8 mouse cellular contexts compared by ENCODE assay signal in genomic region chr1:180365180-180365810, GRCm38 (mm10). TPM values are rescaled to one million over a fixed set of nuclear protein-coding genes. Genes with fewer than 3 reads are reported as not detected.
DNase-seq lines count a peak whose midpoint lies in the region; ATAC-seq lines count a peak whose summit lies in the region.

No protein-coding gene starts in this region.

- H3K27me3 ChIP-seq in hindbrain, embryonic 16.5 days (replicated peaks; ENCODE audit: control insufficient read depth, insufficient read depth, low read length): no peaks in the 10 kb centered on the region

- peak overlapping the region; percentile 63 for H3K9ac ChIP-seq in hindbrain, embryonic 16.5 days (ENCODE audit: low read depth, low read length)

- H3K4me3 ChIP-seq in hindbrain, embryonic 16.5 days (ENCODE audit: low read length): peak overlapping the region; percentile 43

- ATAC-seq in hindbrain, embryonic 16.5 days: peak; percentile 94

- no peaks in the 10 kb centered on the region for H3K9me3 ChIP-seq in hindbrain, embryonic 16.5 days (ENCODE audit: control insufficient read depth, low read length)

- peak overlapping the region; percentile 95 for H3K27ac ChIP-seq in hindbrain, embryonic 16.5 days (ENCODE audit: low read depth, low read length)

- no peaks in the 10 kb centered on the region for H3K36me3 ChIP-seq in hindbrain, embryonic 16.5 days (ENCODE audit: control insufficient read depth, insufficient read depth, low read length)

- under 1% methylated on average over 29 of the region's 29 CpGs for WGBS in hindbrain, embryonic 16.5 days

- peak overlapping the region; percentile 69 for H3K4me2 ChIP-seq in hindbrain, embryonic 16.5 days (ENCODE audit: low read length)

- peak; percentile 98 for DNase-seq in ZHBTc4 (ENCODE audit: low read depth, low spot score)
- peak; percentile 83 to 93 for DNase-seq in cerebellum, postnatal 4 days (ENCODE audit: low spot score in 2 of 2)
- DNase-seq in gastrocnemius, adult 18-20 months (ENCODE audit: low spot score): peak; percentile 93
- peak; percentile 91 for DNase-seq in left cerebral cortex, adult 18-20 months (ENCODE audit: low spot score in 2 of 2)
- peak; percentile 96 to 97 for DNase-seq in lung, postnatal 4 days
- DNase-seq in retina, postnatal 1 day: peak; percentile 96
- DNase-seq in thymus, postnatal 4 days: peak; percentile 97

- H3K4me1 ChIP-seq in hindbrain, embryonic 16.5 days (ENCODE audit: control insufficient read depth, insufficient read depth, low read depth, low read length): peaks cover 35% of the 10 kb centered on the region

RNA-seq across cellular contexts. Expression of gene Itpkb, which starts 35.0 kb away (rescaled TPM):
- 10 to 100 TPM; 11.3 to 21.8 TPM for total RNA-seq in gastrocnemius, adult 18-20 months (2021)
- 3.8 and 4.0 TPM in 2 replicates for polyA plus RNA-seq in hindbrain, embryonic 16.5 days (2015; fragmentation: Nextera tagmentation; extraction: Ambion mirVana)
- total RNA-seq in left cerebral cortex, adult 18-20 months (2021): 10 to 100 TPM; 18.3 to 20.2 TPM

Comparison
In these comparisons a context has a peak if more than half of its experiments do, and no peak if none do; other contexts are left out.
1. Peak in every context shown above with its lines: DNase-seq, ATAC-seq, H3K4me3 ChIP-seq and H3K27ac ChIP-seq.